Mouse (Mus musculus): ENCODE results near the gene Zfp423.

Gene Zfp423

DNA sequence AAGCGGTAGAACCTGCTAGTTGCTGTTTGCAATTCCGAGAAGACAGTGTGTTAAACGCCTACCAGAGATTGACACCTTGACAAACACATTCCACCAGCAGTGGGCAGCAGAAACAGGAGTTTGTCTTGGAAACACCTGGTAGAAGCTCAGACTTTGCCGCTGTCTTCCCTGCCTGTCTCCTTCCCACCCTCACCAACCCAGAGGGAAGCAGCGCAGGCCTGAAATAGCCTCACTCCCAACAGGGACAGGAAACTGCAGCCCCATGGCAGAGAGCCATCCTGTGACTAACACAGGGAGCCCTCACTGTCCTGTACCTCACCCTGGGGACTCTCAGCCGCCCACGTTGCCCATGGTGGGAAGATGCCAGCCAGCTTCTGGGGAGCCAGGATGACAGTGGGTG is 340.3 kb downstream of the Zfp423 start:
- DNase-seq (ENCODE audit: low spot score in 2 of 2), result peak in 1 of 2 experiments; percentile 22

DNA sequence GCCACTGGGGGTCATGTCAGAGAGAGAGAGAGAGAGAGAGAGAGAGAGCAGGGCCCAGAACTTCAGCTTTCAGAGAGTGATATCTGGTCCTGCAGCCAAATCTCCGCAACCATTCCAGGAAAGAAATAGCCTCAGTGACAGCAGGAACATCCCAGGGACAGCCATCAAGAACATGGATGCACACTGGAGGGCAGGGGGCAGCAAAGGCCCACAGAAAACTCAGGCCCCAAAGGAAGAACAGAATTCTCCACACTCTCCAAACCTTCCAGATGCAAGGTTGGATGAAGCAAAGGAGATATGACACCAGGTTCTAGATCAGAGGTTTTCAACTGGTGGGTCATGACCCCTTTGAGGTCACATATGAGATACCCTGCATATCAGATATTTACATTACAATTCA is 345.7 kb downstream of the Zfp423 start:
- no peak for DNase-seq (ENCODE audit: low spot score in 2 of 2)
